Mouse (Mus musculus) liver, postnatal 0 days (tissue): Measurements from ENCODE around the gene Mbnl2. TPM values are rescaled to one million over a fixed set of nuclear protein-coding genes. Genes with fewer than 3 reads are reported as not detected.
A peak's percentile ranks its signal among the peaks of the same experiment; 100 is the strongest.

Source experiments
- ATAC-seq: fragments of 200-750 bp; cut with Nextera tagmentation; 2 replicates; pipeline ENCODE4 v1.8.0; 2017; ENCODE audit warnings: mild to moderate bottlenecking, moderate library complexity
- DNase-seq: peaks from one replicate; pipeline ENCODE4 v3.0.0-alpha.2; 2016
- H3K27ac ChIP-seq: fragments of 300-500 bp; sonication (generic); 2 replicates; pipeline ENCODE4 v1.5.1; 2014; ENCODE audit warnings: antibody characterized with exemption, moderate library complexity, mild to moderate bottlenecking, low read depth
- H3K27me3 ChIP-seq: fragments of 300-500 bp; sonication (generic); 2 replicates; pipeline ENCODE4 v1.6.1; 2014; ENCODE audit warnings: low read length, control low read depth, mixed read lengths; ENCODE audit not compliant: insufficient read depth
- H3K36me3 ChIP-seq: fragments of 300-500 bp; sonication (generic); replicated peaks from 2 replicates; pipeline ENCODE4 v1.6.1; 2014; ENCODE audit warnings: mild to moderate bottlenecking, control low read depth, low read length, moderate library complexity, mixed read lengths; ENCODE audit not compliant: insufficient read depth
- H3K4me1 ChIP-seq: fragments of 300-500 bp; sonication (generic); 2 replicates; pipeline ENCODE4 v1.6.1; 2014; ENCODE audit warnings: antibody characterized with exemption, mild to moderate bottlenecking, control low read depth; ENCODE audit not compliant: insufficient read depth
- H3K4me2 ChIP-seq: fragments of 300-500 bp; sonication (generic); 2 replicates; pipeline ENCODE4 v1.6.1; 2014; ENCODE audit warnings: low read depth, mild to moderate bottlenecking, low read length, moderate library complexity, mixed read lengths
- H3K4me3 ChIP-seq: fragments of 300-500 bp; sonication (generic); 2 replicates; pipeline ENCODE4 v1.5.1; 2014; ENCODE audit warnings: low read depth, low read length
- H3K9ac ChIP-seq: fragments of 300-500 bp; sonication (generic); replicated peaks from 2 replicates; pipeline ENCODE4 v1.6.1; 2014; ENCODE audit warnings: mild to moderate bottlenecking, moderate library complexity
- H3K9me3 ChIP-seq: fragments of 300-500 bp; sonication (generic); 2 replicates; pipeline ENCODE4 v1.6.1; 2016; ENCODE audit warnings: mild to moderate bottlenecking, control low read depth, low read length, mixed read lengths
- CTCF ChIP-seq: sonication (generic); IDR thresholded peaks from 2 replicates; pipeline ENCODE4 v1.5.1; 2016; ENCODE audit warnings: antibody characterized with exemption, low read depth
- EP300 ChIP-seq: IDR thresholded peaks from 2 replicates; pipeline ENCODE4 v1.6.1; 2016; ENCODE audit warnings: antibody characterized with exemption, low read depth, mild to moderate bottlenecking
- WGBS: fragments of 180-500 bp; shearing (Covaris S2); extraction: QIAGEN DNeasy Blood & Tissue Kit; methylation state at CpG from one replicate; pipeline ENCODE4 v1.1.7; 2014; ENCODE audit not compliant: insufficient replicate concordance; 5-methylcytosine and 5-hydroxymethylcytosine counted together
- polyA plus RNA-seq: library from polyadenylated mRNA; unstranded; fragments of >200 nt; fragmentation: Nextera tagmentation; extraction: Ambion mirVana; gene quantifications from 2 replicates; pipeline ENCODE4 v1.2.1, GENCODE M21; 2015

Mbnl2 gene
- polyA plus RNA-seq, 1 experiment from 2014 or later = 16.9 TPM

DNA sequence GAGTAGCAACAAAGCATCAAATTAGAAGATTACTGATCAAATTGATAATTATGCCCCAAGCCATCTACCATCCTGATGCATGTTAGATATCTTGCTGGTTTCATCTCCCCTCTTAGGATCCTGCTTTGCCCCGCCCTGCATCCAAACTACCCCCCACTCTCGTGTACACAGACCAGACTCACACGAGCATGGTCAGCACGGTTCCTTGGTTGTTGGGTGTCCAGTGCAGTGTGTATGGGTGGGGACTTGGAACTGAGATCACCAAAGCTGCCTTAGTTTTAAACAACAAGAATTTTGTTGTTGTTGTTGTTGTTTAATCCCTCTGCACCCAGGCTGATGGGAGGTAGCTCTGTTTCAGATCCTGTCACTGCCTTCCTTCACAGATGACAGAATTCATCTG lies 101.7 kb downstream of the Mbnl2 start:
- Histone ChIP-seq H3K4me2 (no peak overlapping the region), H3K9me3 (no peaks in the 10 kb centered on the region), H3K27ac (no peak overlapping the region), H3K4me3 (no peak overlapping the region), H3K9ac (no peak overlapping the region), H3K4me1 (peaks cover 12% of the 10 kb centered on the region; the same call in 1 of the 2 replicates), H3K27me3 (no peaks in the 10 kb centered on the region), H3K36me3 (no peaks in the 10 kb centered on the region; the same call in 1 of the 2 replicates)
- WGBS = 71% methylated on average over 4 of the region's 4 CpGs
- TF ChIP-seq CTCF (no peak), EP300 (no peak)
- ATAC-seq = no peak
- no peak for DNase-seq

DNA sequence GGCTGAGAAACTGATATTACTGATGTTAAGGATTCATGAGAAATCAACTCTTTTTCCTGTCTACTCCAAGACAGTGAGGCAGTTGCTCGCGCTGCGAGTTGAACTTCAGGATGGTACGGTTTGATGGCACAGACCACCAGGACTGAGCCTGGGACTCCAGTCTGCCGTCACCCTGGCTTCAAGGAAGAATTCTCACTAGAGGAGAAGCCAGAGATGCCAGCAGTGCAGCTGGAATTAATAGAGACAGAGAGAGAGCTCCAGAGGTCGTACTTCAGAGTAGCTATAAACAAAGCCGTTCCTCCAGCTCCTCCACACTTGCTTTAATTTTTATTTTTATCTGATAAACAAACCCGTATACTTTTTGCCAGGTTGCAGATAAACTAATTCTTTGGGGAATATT lies 102.5 kb downstream of the Mbnl2 start:
- H3K27me3 ChIP-seq = no peaks in the 10 kb centered on the region
- DNase-seq (no peak), ATAC-seq (no peak)
- no peak overlapping the region for H3K4me3 ChIP-seq
- H3K9ac ChIP-seq = no peak overlapping the region
- TF ChIP-seq EP300 = no peak
- no peak for TF ChIP-seq CTCF
- no peaks in the 10 kb centered on the region; the same call in 1 of the 2 replicates for H3K36me3 ChIP-seq
- WGBS = 79% methylated on average over 8 of the region's 8 CpGs
- H3K27ac ChIP-seq = no peak overlapping the region
- H3K4me1 ChIP-seq = peaks cover 12% of the 10 kb centered on the region; the same call in 1 of the 2 replicates
- H3K9me3 ChIP-seq = no peaks in the 10 kb centered on the region
- H3K4me2 ChIP-seq = no peak overlapping the region

DNA sequence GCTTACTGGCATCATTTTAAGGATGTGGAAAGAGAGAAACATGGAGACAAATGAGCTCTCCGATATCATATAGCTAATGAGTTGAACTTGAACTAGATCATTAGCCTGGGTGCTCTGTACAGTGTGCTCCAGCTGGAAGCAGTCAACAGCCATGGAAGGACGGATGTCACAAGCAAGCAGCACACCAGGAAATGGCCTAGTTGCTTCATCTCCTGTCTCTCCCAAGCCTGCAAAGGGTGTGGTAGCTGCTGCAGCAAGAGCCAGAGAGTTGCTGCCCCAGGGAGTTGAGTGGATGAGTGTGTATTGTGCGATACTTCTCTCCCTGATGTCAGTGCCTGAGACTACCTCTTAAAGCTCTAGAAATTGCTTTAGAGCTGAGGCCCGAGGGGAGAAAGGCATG lies 104.2 kb downstream of the Mbnl2 start:
- ATAC-seq (peak; percentile 41; the same call in 1 of the 2 replicates), DNase-seq (peak; percentile 31)
- H3K9me3 ChIP-seq = no peaks in the 10 kb centered on the region
- TF ChIP-seq CTCF (no peak), EP300 (no peak)
- no peak overlapping the region for H3K4me3 ChIP-seq
- 63% methylated on average over 4 of the region's 4 CpGs for WGBS
- no peak overlapping the region for H3K9ac ChIP-seq
- peaks cover 12% of the 10 kb centered on the region; the same call in 1 of the 2 replicates for H3K4me1 ChIP-seq
- H3K27me3 ChIP-seq = no peaks in the 10 kb centered on the region
- H3K4me2 ChIP-seq = 0 out of 2 replicates have a peak overlapping the region, but pooled peaks have one; percentile 8
- no peaks in the 10 kb centered on the region; the same call in 1 of the 2 replicates for H3K36me3 ChIP-seq
- H3K27ac ChIP-seq = peak overlapping the region; percentile 16; the same call in 1 of the 2 replicates

DNA sequence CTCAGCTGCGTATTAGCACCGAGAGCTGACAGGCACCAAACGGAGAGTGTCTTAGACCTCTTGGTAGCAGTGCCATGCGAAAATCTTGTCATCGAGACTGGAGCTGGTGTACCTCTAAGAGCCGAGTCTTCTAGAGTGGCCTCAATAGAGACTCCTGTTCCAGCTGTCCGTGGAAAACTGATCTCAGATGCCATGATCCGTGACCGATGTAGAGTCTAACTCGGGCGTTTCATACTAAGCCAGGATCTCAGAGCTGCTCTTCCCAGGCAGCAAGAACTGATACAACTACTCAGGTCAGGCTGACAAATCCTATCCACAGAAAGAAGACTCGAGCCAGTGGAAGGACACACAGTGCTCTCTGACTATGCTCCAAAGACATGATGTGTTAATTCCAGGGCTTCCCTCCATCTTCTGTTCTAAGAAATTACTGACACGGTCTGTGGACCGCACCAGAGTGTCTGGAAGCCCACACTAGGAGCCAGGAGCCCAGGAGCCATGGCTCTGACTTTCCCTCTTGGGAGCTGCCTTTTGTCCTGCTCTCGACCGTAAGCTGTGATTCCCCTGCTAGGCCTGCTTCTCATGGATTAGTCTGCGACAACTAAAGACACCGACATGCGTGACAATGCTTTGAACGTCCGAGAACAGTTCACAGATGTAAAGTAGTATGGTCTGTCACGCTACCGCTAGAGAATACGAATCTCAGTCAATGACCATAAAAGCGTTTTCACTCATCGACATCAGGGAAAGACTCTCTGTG lies 106.1 kb downstream of the Mbnl2 start:
- TF ChIP-seq CTCF (no peak), EP300 (no peak)
- 87% methylated on average over 26 of the region's 26 CpGs for WGBS
- Histone ChIP-seq H3K4me2 (no peak overlapping the region), H3K4me3 (no peak overlapping the region), H3K4me1 (peaks cover 12% of the 10 kb centered on the region; the same call in 1 of the 2 replicates), H3K27me3 (no peaks in the 10 kb centered on the region), H3K9ac (no peak overlapping the region), H3K36me3 (no peaks in the 10 kb centered on the region; the same call in 1 of the 2 replicates), H3K9me3 (no peaks in the 10 kb centered on the region), H3K27ac (no peak overlapping the region)
- DNase-seq (no peak), ATAC-seq (no peak)

DNA sequence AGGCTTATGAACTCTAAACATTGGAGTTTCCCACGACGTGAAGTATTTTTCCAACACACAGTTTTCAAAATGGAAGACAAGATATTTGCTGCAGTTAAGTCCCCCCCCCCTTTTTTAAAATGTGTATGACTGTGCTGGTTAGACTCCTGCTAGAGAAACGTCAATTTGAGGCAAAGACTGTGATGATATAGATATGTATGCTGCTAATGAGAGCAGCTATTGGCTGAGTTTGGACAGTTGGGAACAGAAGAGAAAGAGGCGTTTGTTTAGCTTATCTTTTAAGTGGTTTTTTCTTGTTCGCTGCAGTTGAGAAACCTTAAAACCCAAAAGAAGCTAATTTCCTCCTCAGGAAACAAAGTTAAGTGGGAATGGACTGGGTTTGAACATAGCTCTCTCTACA lies 106.7 kb downstream of the Mbnl2 start:
- H3K9ac ChIP-seq = no peak overlapping the region
- H3K27me3 ChIP-seq = no peaks in the 10 kb centered on the region
- H3K4me2 ChIP-seq = no peak overlapping the region
- no peaks in the 10 kb centered on the region; the same call in 1 of the 2 replicates for H3K36me3 ChIP-seq
- 51% methylated on average over 5 of the region's 5 CpGs for WGBS
- TF ChIP-seq EP300 = no peak
- no peak for TF ChIP-seq CTCF
- no peak overlapping the region for H3K27ac ChIP-seq
- H3K4me3 ChIP-seq = no peak overlapping the region
- ATAC-seq (no peak), DNase-seq (no peak)
- no peaks in the 10 kb centered on the region for H3K9me3 ChIP-seq
- H3K4me1 ChIP-seq = peaks cover 16% of the 10 kb centered on the region; the same call in 1 of the 2 replicates

DNA sequence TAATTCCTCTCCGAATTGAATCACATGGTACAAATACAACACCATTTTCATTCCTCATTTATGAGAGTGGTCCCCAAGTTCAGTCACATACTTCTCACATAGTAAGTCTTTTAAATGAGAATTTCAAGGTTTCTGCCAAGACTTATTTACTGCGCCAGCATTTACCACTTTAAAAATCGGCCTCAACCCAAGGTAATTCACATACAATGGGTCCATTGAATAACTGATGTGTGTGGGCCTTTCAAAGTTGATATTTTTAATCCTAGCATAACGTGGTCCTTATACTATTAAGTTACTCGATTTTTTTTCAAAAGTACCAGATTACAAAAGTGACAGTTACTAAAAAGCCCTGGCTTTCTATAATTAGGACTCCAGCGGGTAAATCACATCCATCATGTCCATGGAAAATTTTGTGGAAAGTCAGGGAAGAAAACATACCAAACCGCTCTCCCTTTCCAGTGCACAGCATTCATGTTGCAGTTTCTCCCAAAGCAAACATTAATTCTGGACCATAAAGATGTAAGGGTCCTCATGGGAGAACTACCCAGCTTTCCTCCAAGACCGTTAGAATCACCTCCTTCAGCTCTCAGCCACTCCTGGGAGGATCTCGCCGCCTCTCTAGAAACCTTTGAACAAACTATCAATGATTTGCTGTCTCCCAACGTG lies 107.8 kb downstream of the Mbnl2 start:
- H3K9ac ChIP-seq = no peak overlapping the region
- H3K4me3 ChIP-seq = no peak overlapping the region
- H3K9me3 ChIP-seq = no peaks in the 10 kb centered on the region
- ATAC-seq = no peak
- H3K4me2 ChIP-seq = no peak overlapping the region
- 80% methylated on average over 11 of the region's 11 CpGs for WGBS
- no peak overlapping the region for H3K27ac ChIP-seq
- no peaks in the 10 kb centered on the region for H3K27me3 ChIP-seq
- DNase-seq = no peak
- H3K4me1 ChIP-seq = peaks cover 21% of the 10 kb centered on the region
- no peaks in the 10 kb centered on the region; the same call in 1 of the 2 replicates for H3K36me3 ChIP-seq
- no peak for TF ChIP-seq CTCF
- no peak for TF ChIP-seq EP300
